Mouse (Mus musculus): Measurements from ENCODE around the gene Anks1b.

Gene Anks1b

DNA sequence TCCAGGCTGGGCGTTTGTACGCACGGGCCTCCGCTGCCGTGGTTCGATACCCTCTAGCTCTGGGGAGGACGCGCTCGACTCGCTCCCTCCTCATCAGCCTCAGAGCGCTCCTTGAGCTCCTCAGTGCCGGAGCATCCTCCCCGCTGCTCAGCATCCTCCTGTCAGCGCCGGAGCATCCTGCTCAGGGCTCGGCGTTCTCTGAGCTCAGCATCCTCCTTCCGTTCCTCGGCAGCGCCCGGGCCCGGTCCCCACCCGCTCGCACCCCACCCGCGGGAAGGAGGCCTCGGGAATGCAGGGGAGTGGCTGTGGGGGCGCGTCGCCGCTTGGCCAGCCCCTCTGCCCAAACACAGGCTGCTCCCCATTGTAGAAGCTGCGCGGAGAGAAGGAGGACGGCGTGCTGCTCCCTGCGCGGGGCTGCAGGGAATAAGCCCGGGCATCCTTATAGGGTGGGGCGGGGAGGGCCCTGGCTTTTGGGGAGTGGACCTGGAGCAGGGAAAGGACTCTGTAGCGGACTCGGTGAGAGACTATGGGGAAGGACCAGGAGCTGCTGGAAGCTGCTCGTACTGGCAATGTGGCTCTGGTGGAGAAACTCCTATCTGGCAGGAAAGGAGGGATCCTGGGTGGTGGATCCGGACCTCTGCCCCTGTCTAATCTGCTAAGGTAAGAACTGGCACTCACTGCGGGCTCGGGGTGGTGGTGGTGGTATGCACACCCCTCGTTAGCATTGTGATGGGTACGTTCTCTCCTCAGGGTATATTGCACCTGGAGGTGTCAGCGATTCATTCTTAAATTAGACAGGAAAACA is at the start of gene Anks1b:
Gene Anks1b (plus strand): TSS at position 364 of the 805 bp plus-strand sequence.
- DNase-seq (ENCODE audit: low spot score), result no peak

DNA sequence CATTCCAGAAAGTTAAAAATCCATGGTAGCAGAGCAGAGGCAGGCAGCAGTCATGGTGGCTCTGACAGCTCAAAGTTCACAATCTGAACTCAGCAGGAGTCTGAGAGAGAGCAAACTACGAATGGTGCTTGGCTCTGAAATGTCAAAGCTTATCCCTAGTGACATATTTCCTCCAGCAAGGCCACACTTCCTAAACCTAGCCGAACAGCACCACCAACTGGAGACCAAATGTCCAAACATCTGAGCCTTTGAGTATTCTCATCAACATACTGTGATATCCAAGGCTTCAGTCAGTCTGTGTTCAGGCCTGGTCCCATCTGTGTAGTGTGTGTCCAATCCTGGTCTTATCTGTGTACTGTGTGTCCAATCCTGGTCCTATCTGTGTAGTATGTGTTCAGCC is 49.4 kb upstream of the Anks1b start:
- no peak for DNase-seq (ENCODE audit: low spot score)

DNA sequence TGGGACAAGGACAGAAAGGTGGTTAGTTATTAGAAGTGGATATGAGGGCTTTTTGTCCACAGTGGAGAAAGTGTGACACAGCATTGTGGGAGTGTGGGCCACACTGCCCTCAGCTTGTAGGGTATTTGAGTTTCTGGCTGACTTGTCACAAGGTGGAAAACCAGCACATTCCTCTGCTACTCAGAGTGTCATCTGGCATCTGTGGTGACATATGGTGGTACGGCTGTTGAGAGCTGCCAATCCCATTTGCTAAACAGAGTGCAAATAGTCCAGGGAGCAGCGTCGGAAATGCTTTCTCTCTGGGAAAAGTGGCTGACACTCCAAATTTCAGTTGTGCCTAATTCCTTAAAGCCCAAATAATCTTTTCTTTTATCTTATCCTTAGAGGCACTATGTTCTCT is 46.4 kb upstream of the Anks1b start:
- DNase-seq (ENCODE audit: low spot score), result no peak

DNA sequence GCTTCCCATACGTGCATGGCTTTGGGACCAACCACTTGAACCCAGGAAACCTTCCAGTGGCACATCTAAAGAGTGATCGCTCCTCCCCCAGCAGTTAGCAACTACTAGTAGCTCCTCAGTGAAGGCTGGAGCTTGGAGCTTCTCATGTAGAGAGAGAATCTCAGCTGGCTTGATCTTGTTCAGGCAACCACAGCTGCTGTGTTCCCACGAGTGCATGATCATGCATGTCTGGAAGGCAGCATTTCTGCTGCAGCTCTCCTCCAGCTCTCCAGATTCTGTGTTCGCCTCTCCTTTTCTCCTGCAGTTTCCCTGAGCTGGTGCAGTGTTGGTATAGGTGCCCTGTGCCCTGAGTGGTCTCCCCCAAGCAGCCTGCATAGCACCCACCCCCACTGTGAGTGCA is 41.0 kb upstream of the Anks1b start:
- DNase-seq (ENCODE audit: low spot score), result no peak

DNA sequence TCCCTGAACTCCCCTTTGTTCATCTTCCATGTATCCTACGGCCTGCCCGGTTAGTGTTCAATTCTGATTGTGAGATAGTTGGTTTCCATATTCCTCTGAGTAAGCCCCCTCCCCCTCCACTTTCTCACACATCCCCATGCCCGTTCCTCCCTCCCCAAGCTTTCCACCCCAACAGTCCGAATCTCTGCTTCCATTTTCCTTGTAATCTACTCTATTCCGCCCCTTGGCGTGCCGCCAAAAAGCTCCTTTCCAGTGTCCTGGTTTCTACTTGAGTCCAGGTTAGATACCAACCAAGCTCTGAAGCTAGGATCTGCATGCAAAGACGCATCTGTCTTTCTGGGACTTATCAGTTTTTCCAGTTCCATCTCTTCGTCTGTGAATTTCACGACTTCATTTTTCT is 40.1 kb upstream of the Anks1b start:
- no peak for DNase-seq (ENCODE audit: low spot score)

DNA sequence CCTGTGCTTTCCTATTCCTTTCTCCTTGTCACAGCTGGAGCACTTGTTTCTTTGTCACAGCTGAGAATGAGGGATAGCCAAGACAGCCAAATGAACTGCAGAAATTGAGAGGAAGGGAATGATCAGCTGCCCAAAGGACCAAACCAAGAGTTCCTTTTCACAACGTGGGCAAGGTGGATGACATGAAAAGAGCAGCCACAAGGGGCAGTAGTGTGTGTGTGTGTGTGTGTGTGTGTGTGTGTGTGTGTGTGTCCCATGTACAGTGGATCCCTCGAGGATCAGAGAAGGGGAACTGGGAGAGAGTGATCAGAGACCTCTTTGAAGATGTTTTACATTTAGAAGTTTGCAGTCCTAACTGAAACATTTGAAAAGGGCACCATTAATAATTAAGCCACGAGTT is 35.8 kb upstream of the Anks1b start:
- DNase-seq (ENCODE audit: low spot score), result no peak

DNA sequence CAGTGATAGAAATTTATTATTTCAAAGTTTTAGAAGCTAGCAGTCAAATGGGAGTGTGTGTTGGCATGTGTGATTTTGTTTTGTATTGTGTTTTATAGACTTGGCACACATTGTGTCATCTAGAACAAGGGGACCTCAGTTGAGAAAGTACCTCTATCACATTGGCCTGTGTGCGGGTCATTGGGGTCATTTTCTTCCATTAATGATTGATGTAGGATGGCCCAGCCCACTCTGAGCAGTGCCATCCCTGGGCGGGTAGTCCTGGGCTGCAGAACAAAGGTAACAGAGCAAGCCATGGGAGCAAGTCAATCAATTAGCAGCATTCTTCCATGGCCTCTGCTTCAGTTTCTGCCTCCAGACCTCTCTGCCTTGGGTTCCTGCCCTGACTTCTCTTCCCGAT is 34.5 kb upstream of the Anks1b start:
- no peak for DNase-seq (ENCODE audit: low spot score)

DNA sequence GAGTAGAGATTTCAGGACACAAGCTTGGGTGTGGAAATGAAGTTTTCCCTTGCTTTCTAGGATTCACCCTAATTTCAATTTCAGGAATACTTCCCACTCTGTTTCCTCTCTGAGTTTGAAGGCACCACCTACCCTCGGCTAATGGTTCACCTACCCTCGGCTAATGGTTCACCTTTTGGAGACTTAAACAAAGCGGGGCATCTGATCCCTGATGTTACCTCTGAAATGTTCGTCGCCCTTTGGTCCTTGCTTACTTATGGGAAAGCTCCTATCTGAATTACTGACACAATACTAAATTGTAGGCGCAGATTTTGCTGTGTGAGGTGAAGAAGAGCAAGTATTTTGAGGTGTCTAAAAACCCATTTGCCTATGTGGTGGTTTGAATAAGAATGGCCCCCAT is 22.4 kb upstream of the Anks1b start:
- DNase-seq (ENCODE audit: low spot score), result no peak

DNA sequence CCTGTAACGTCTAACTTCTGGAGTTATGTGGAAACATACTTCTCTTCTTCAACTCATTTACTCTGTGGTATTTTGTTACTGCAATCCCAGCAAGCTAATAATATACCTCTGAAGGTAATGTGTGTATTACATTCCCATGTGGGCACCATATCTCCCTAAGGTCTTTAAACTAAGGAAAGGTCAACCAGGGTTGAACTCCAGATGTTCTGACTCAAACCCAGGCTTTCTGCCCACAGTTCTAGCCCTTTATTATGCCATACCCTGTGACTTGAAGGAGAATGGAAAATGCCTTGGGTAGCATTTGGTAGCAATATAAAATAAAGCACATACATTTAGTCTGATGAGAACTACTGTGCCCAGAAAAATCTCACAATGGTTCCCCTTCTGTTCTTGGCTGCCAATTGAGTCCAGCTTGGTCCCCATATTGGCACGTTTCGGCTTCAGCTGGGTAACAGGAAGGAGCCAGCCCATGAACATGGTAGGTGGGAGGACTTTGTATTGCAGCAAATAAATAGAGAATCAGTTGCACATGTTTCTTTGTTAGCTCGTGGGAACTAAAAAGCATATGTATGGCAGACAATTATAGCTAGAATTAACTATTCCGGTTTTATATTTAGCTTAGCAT is 17.9 kb upstream of the Anks1b start:
- DNase-seq (ENCODE audit: low spot score), result no peak

DNA sequence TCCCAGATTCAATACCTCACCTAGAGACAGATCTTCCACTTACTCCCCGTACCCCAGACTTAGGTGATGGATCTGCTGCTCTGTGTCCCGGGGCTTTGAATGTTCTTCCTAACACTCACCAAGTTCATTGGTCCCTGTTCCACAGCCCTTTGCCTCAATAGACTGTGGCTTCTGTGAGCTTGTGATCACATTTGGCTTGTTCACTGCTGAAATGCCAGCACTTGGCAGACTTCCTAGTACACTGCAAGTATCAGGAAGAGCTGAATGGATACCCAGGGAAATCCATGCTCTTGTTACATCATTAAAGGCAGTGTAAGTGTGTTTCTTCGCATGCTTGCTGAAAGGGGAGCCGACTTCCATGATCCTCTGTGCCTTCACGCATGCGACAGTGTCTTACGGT is 17.0 kb upstream of the Anks1b start:
- no peak for DNase-seq (ENCODE audit: low spot score)

DNA sequence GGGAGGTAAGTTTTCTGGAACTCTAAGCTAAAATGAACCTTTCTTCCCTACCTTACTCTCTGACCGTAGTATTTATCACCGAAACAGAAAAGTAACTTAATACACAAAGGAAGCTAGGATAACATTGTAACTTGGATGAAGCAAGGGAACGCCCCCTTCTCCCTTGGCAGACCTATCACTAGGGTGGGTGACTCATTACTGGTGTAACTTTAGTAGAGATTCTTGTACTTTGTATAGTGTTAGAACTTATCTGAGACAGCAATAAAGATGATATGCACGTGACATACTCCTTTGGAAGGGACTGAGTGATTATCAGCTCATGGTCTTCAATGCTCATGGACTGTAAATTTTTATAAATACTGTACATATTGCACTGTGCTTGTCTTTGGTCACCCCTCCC is 5.1 kb upstream of the Anks1b start:
- no peak for DNase-seq (ENCODE audit: low spot score)

DNA sequence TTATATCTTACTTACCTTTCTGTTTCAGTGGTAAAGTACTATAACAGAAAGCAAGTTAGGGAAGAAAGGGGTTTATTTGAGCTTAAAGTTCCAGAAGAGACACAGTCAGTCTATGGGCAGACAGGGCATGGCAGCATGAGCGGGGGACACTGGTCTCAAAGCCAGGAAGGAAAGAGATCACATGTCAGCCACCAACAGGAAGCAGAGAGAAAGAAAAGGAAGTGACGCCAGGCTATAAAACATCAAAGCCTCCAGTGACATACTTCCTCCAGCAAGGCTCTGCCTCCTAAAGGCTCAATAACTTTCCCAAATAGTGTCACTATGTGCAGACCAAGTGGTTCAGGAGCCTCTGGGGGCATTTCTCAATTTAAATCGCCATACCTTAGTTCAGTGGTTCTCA is 4.5 kb upstream of the Anks1b start:
- DNase-seq (ENCODE audit: low spot score), result no peak

DNA sequence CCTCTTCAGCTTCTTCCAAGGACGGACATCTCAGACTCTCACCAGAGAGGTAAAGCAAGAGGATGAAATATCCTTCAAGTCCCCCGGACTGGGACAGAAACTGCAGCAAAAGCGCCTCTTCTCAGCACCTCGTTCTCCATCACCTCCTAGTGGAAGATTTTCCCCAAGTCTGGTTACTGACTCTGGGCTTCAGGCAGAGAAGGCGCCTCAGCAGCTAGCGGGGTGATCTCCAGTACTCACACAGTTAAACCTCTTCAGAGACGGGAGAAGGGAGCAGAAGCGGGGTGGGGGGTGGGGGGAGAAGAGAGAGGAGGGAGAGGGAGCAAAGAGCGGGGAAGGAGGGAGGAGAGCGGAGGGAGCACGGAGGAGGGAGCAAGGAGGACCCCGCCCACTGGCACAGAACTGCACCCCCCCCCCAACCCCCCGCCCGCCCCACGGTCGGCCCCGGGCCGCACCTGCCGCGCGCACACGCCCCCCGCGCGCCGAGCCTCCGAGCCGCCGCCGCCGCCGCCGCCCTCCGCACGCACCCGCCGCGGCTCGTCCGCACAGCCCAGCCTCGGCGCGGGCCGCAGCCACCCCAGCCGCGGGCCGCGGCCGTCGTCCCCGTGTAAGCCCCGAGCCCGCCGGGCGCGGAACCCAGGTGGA is 686 bp upstream of the Anks1b start:
- DNase-seq (ENCODE audit: low spot score), result no peak

DNA sequence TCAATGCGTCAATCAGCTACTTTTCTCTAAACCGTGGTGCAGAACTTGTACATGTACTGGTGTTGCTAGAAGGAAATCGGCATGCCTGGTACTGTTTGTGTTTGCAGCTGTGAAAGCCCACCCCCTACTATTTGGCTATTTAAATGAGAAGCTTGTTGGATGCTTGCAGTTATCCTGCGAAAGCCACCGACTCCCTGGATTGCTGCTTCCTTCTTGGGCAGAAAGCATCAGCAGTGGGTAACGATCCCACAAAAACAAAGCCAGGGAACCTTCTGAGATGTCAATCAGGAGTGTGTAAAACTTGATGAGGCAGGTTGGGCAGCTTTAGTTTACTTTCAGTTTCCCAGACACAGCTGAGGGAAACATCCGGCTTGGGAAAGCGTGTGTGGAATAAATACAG is 727 bp downstream of the Anks1b start:
- DNase-seq (ENCODE audit: low spot score), result no peak

DNA sequence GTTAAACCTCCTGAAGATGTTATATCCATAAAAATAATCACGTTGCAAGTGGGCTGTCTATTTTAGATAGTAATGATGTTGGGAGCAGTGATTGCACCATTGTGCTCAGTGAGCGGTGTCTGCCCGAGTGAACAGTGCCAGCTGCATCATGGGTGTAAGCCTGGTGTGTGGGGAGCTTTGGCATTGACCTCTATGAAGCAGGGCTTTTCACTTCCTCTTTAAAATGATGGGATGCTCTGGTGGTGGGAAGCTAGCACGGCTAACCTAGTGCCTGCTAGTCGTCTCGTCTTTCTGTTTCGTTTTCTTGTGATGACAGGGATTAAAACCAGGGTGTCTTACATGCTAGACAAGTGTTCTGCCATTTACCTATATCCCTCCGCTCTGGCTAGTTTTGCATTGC is 10.3 kb downstream of the Anks1b start:
- DNase-seq (ENCODE audit: low spot score), result no peak

DNA sequence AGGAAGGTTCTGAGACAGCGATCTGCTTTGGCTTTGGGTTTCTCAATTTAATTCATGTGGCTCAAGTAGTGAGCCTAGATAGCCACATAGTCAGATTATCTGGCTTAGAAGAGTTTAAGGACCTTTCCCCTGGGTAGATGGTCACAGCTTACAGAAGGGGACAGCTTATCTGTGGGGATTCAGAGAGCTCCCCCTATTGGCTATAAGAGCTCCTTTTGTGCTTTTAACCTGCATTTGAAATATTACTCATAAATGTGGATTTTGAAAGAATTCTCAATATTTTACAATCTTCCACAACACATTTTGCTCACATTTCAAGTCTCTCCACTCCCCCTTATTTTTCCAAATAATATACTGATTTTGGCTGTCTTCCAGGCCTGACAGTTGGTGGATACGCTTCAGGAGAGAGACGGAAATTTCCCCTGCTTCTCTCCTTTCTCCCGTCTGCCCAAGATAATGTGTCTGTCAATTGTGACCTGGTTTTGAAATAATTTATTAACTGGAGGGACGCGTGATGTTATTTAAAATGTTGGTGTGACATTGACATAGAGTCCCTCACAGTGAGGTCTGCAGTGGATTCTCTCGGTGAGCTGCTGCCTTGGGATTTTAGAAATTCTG is 29.5 kb downstream of the Anks1b start:
- no peak for DNase-seq (ENCODE audit: low spot score)

DNA sequence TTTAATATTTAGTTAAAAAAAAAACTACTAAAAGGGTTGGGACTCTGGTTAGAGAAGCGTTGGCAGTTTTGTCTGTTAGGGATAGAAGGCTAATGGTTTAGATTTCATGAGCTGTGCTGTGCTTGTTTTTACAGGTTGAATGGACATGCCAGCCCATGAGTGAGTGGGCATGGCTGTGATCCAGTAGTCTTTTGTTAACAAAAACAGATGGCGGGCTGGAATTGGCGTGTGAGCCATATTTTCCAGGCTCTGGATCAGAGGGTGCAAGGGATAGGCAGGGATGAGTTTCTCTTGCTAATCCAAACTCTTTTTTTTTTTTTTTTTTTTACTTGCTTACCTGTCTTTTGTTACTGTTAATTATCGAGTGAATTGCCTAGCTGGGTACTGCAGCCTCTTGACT is 38.6 kb downstream of the Anks1b start:
- no peak for DNase-seq (ENCODE audit: low spot score)

DNA sequence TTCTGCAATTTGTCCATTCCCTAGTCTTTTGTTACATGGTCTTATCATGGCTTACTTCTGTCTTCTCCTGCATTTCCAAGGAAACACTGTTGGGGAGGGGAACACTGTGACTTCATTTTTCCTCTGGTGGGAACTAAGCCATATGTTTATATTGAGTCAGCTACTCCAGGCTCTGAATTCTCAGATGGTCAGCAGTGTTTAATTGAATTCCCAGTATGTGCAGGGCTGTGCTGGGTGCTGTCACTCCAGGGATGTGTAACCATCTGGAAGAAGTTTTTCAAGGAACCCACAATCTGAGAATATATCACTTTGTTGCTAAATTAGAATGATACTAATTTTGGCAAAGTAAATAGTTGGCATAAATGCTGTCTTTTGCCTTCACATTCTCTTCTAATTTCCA is 39.9 kb downstream of the Anks1b start:
- DNase-seq (ENCODE audit: low spot score), result no peak

DNA sequence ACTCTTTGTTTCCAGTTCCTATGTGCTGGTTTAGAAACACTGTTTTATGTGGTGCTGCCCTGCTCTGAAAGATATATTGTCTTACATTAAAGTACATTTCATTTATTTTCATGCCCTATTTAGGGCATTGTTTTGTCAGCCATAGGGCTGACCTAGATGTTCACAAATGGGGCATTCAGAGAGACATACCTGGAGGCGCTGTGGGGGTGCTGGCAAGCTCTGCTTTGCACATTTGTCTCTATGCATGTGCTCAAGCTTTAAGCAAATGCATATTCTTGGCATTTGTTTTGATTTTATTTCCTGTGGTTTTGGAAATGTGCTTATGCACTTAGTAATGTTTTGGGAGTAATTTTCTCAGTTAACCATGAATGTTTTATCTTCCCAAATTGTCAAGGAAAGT is 43.8 kb downstream of the Anks1b start:
- DNase-seq (ENCODE audit: low spot score), result no peak

DNA sequence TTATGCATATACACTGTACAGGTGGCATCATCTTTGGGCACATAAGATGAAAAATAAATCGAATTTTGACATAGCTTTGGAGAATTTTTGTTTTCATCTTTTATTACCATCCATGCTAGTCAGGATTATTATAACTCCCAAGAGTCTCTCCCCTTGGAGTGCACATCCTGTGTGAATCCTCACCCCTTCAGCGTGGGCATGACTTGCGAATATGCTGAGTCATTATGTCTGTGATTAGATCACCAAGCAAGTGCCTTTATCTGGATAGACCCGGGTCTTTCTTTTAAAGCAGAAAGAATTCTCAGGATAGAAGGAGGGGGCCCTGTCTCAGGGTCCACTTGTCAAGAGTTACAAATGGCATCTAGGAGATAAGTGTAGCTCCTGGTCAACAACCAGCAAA is 48.7 kb downstream of the Anks1b start:
- DNase-seq (ENCODE audit: low spot score), result no peak

DNA sequence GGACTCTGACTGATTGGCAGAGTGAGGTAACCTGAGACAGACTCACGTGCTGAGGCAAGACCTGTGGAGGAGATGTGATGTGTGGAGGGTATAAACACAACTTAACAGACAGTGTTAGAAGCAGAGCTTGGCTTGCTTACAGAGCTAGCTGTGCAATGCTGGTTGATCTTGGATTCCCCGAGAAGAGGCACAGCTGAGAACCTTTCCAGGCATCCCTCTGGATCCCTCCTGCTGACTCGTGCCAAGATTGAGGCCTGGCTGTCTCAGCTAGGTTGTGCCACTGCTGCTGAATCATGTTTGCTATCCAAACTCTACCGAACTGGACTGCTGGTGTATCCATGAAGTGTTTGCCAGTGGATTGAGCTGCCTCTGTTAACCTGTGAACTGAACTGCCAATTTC is 68.9 kb downstream of the Anks1b start:
- DNase-seq (ENCODE audit: low spot score), result no peak

DNA sequence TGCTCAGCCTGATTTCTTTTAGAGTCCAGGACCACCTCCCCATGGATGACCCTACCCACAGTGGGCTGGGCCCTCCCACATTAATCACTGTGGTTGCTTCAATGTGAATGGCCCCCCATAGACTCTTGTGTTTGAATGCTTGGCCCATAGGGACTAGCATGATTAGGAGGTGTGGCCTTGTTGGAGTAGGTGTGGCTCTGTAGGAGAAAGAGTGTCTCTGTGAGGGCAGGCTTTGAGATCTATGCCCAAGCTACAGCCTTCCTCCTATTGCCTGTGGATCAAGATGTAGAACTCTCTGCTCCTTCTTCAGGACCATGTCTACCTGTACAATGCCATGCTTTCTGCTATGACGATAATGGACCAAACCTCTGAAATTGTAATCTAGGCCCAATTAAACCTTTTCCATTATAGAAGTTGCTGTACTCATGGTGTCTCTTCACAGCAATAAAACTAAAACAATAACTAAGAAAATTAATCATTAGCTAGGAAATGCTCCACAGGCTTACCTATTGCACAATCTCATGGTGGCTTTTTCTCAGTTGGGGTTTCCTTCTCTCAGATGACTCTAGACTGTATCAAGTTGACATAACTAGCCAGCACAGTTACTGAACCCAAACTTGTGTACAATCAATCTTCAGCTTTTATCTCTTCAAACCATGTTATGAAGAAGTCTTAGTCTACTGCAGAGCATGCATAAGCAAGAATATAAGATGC is 73.5 kb downstream of the Anks1b start:
- no peak for DNase-seq (ENCODE audit: low spot score)
